Mouse (Mus musculus) layer of hippocampus, adult 11-12 months (tissue): ENCODE results near the gene Rai1.

Source experiments
- DNase-seq: peaks from one replicate; pipeline ENCODE4 v3.0.0; 2022; ENCODE audit warnings: low spot score

Gene Rai1

GRCm38 (mm10) chr11:60192534-60192933 is 87.7 kb downstream of the Rai1 start:
- no peak for DNase-seq

- no peak for DNase-seq
Observed at GRCm38 (mm10) chr11:60193556-60193955, 88.7 kb downstream of the Rai1 start.

- no peak for DNase-seq
Observed at GRCm38 (mm10) chr11:60195108-60195507, 90.3 kb downstream of the Rai1 start.

GRCm38 (mm10) chr11:60196344-60196743 is 91.5 kb downstream of the Rai1 start:
- no peak for DNase-seq

GRCm38 (mm10) chr11:60197998-60198619 is 93.3 kb downstream of the Rai1 start:
- no peak for DNase-seq

GRCm38 (mm10) chr11:60198651-60199050 is 93.8 kb downstream of the Rai1 start:
- no peak for DNase-seq

GRCm38 (mm10) chr11:60199702-60200184 is 94.9 kb downstream of the Rai1 start:
- peak; percentile 94 for DNase-seq

GRCm38 (mm10) chr11:60200384-60200783 is 95.6 kb downstream of the Rai1 start:
- DNase-seq, result no peak

GRCm38 (mm10) chr11:60202710-60203638 is 98.2 kb downstream of the Rai1 start:
- DNase-seq, result no peak

GRCm38 (mm10) chr11:60205026-60205425 is 100.2 kb downstream of the Rai1 start:
- DNase-seq, result no peak

- no peak for DNase-seq
Observed at GRCm38 (mm10) chr11:60206207-60206606, 101.4 kb downstream of the Rai1 start.

GRCm38 (mm10) chr11:60208201-60208600 is 103.4 kb downstream of the Rai1 start:
- DNase-seq, result no peak

- no peak for DNase-seq
Observed at GRCm38 (mm10) chr11:60208712-60209111, 103.9 kb downstream of the Rai1 start.

- peak; percentile 87 for DNase-seq
Observed at GRCm38 (mm10) chr11:60209217-60209932, 104.6 kb downstream of the Rai1 start.

- no peak for DNase-seq
Observed at GRCm38 (mm10) chr11:60209933-60210249, 105.1 kb downstream of the Rai1 start.

- peak; percentile 92 for DNase-seq
Observed at GRCm38 (mm10) chr11:60210305-60210724, 105.5 kb downstream of the Rai1 start.

- no peak for DNase-seq
Observed at GRCm38 (mm10) chr11:60211152-60211551, 106.3 kb downstream of the Rai1 start.

GRCm38 (mm10) chr11:60211761-60212160 is 106.9 kb downstream of the Rai1 start:
- no peak for DNase-seq

- no peak for DNase-seq
Observed at GRCm38 (mm10) chr11:60213266-60213665, 108.5 kb downstream of the Rai1 start.

- DNase-seq, result no peak
Observed at GRCm38 (mm10) chr11:60216671-60217070, 111.9 kb downstream of the Rai1 start.

GRCm38 (mm10) chr11:60217467-60217866 is 112.7 kb downstream of the Rai1 start:
- no peak for DNase-seq

- DNase-seq, result no peak
Observed at GRCm38 (mm10) chr11:60219609-60220008, 114.8 kb downstream of the Rai1 start.
